Mouse (Mus musculus): ENCODE data around the gene Hacd2.

DNA sequence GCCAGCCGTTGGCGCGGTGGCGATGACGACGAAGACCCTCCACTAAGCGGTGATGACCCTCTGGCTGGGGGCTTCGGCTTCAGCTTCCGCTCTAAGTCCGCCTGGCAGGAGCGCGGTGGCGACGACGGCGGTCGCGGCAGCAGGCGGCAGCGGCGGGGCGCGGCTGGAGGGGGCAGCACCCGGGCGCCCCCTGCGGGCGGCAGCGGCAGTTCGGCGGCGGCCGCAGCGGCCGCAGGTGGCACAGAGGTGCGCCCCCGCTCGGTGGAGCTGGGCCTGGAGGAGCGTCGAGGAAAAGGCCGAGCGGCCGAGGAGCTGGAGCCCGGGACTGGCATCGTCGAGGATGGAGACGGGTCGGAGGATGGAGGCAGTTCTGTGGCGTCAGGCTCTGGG is 134.1 kb downstream of the Hacd2 start:
- TF ChIP-seq POLR2A (IDR thresholded peaks at IDR 0.05; ENCODE audit: insufficient read depth, low read length) (no peak), EP300 (IDR thresholded peaks at IDR 0.05; ENCODE audit: insufficient read depth, low read depth, low read length) (no peak)

Measured in ES-Bruce4 (cell line).